Mouse (Mus musculus): Measurements from ENCODE around the gene Myo3b.

The Myo3b gene

GRCm38 (mm10) chr2:70292776-70293175 lies 253.8 kb downstream of the Myo3b start:
- no peak for DNase-seq

GRCm38 (mm10) chr2:70302905-70303304 lies 264.0 kb downstream of the Myo3b start:
- DNase-seq, result no peak

GRCm38 (mm10) chr2:70315125-70315524 lies 276.2 kb downstream of the Myo3b start:
- DNase-seq, result no peak

DNA sequence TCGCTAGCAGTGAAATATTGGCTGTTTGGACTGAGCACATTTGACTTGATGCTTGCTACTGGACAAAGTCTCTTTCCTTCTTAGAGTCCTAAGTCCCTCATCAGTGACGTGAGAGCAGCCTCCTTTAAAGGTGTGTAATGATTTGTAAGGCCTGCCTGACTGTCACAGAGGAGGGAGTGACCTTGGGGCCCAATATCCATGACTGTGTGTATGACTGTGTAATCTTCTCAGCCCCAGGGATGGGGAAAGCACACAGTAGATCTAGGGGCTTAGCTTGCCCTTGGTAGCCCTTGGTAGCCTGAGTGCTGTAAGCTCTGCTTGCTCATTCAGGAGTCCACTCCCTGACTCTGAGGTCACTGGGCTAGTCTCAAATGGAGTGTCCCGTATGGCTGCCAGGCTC lies 276.8 kb downstream of the Myo3b start:
- DNase-seq, result no peak

GRCm38 (mm10) chr2:70317850-70318249 lies 278.9 kb downstream of the Myo3b start:
- DNase-seq, result no peak

GRCm38 (mm10) chr2:70318861-70319555 lies 280.1 kb downstream of the Myo3b start:
- no peak for DNase-seq

DNA sequence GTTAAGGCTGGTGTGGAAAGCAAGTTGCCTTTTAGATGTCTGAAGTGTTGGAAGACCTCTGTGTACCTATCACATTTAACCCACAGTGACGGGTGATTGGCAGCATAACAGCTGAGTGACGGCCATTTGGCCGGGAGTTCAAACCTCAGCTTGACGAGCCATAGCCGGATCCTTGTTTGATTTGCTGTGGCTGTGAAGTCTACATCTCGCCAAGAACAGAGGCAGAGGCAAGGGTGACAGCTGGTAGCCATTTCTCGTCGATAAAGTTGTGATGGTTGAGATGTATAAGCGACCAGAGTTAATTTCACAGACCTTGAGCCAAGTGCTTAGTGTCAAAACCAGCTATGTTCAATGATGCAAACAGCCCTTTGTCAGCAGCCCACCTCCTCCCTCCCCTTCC lies 283.8 kb downstream of the Myo3b start:
- DNase-seq, result no peak

GRCm38 (mm10) chr2:70327602-70328001 lies 288.7 kb downstream of the Myo3b start:
- no peak for DNase-seq

- DNase-seq, result no peak
Observed at GRCm38 (mm10) chr2:70332905-70333304, 294.0 kb downstream of the Myo3b start.

DNA sequence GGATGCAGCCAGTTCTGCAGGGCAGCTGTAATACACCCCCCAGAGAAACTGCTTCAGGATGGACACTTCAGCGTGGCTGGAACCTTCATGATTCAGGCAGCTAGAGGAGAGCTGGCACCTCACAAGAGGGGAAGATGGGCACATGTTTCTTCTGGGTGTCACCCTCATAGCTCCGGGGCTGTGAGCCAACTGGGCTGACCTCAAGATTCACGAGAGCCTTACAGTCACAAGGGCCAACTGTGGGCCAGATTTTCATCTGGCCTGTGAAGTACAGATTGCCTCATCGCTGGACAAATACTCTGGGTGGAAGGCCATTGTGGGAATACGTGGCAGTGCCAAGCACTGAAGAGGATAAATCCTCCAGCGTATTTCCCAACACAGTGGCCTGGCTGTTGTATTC lies 294.6 kb downstream of the Myo3b start:
- DNase-seq, result no peak

GRCm38 (mm10) chr2:70336551-70336950 lies 297.6 kb downstream of the Myo3b start:
- no peak for DNase-seq

DNA sequence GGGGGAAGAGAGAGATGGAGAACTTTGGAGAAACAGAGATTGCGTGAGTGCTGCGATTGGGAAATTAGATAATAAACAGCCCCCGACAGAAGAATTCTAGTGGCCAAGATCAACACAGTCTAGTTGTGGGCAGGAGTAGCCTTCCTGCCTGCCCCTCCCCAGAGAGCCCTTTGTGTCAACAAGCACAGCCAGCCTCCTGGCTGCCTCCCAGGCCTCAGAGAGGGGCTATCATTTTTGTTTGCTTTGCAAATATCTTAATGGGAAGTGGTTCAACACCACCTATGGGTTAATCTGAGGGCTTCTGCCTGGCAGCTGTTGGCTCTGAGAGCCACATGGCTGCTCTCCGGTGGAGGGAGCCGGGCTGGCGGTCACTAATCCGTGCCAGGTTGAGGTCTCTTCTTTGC lies 298.3 kb downstream of the Myo3b start:
- DNase-seq, result no peak

DNA sequence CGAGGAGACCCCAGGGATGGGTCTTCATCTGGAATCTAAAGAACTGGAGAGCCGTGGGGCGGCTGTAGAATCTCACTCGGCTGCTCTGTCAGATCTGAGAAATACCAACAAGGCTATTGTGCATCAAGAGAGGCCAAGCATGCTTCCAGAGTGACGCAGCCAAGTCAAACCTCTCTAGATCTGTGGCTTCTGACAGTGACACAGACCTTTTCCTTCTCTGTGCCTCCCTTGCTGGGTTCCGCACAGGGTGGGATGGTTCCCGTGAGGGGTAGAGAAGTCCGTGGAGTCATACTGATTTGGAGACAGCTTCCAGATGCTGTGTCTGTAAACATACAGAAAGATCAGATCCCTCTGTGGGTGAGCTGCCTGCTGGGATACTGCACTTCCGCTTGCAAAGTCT lies 298.9 kb downstream of the Myo3b start:
- DNase-seq, result no peak

GRCm38 (mm10) chr2:70339061-70339460 lies 300.1 kb downstream of the Myo3b start:
- no peak for DNase-seq

DNA sequence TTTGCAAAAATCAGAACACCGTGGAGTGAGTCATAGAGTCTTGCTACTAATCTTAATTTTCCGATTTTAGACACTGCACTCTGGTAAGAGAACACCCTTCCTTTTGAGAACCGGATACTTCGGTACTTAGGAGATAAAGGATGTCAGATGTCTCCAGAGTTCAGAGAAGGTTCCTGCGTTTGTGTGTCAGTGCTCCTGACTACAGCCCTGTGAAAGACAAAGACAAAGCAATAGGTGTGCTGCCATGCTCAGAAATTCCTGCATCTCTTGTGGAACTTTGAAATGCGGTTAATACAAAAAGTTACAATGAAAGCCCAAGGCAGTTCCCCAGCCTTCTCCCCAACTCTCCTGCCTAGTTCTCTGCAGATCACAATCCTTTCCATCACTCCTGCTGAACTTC lies 300.6 kb downstream of the Myo3b start:
- DNase-seq, result no peak

- no peak for DNase-seq
Observed at GRCm38 (mm10) chr2:70340224-70340623, 301.3 kb downstream of the Myo3b start.

- DNase-seq, result no peak
Observed at GRCm38 (mm10) chr2:70345126-70345525, 306.2 kb downstream of the Myo3b start.

DNA sequence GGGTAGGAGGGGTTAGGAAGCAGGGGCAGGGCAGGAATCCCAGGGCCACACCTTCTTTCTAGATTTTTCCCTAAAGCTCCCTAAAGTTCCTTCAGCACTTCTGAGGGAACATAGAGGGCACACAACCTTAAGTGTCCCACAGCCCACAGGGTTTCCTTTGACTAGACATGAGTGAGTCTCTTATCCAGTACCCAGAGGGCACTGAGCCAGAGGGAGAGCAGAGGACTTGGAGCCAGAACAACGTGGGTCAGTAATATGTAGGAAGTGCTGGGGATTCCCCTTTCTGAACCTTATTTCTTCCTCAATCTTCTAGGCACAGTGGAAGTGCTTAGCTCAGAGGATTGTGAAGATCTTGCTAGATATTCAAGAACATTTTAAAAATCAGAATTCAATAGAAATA lies 308.6 kb downstream of the Myo3b start:
- DNase-seq, result no peak

- no peak for DNase-seq
Observed at GRCm38 (mm10) chr2:70348793-70349553, 310.0 kb downstream of the Myo3b start.

DNA sequence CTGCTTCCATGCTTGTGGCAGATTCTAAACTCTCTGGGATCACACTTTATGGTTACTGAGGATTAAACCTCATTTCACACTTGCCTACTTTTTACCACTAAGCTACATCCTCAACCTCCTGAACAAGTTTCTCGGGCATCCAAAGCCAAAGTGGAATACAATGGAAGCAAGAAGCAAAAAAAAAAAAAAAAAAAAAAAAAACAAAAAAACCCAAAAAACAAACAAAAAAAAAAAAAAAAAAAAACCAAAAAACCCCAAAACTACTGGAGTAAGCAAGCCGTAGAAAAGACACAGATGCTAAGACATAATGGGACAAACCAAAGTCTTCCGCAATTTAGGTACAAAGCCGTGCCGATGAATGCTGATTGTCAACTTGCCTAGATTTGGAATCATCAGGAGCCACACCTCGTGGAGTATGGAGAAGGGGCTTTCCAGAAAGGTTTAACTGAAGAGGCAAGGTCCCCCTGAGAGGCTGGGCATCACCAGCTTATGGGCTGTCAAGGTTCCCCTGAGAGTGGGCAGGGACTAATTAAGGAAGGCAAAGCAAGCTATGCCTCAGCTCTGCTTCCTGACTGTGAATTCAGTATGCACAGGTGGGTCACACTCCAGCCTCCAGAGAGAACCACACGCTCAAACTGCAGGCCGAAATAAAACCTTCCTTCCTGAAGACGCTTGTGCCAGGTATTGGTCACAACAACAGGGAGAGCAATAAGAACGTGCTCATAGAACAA lies 313.7 kb downstream of the Myo3b start:
- no peak for DNase-seq

DNA sequence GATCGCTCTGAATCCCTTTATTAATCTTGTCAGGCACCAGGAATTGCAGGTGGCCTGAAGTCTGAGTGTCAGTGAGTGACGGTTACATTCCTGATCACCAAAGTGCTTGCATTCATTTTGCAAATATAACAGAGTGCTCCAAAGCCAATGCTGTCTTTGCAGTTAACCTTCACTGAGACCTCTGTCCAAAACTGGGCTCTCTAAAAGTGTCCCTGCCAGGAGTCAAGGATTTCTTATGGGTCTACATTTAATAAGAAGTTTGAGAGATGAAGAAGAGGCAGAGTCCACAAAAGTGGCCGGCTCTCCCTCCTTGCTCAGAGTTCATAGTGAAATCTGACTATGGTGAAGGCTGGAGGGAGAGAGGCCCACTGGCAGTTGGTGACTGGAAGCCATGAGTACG lies 315.1 kb downstream of the Myo3b start:
- no peak for DNase-seq

DNA sequence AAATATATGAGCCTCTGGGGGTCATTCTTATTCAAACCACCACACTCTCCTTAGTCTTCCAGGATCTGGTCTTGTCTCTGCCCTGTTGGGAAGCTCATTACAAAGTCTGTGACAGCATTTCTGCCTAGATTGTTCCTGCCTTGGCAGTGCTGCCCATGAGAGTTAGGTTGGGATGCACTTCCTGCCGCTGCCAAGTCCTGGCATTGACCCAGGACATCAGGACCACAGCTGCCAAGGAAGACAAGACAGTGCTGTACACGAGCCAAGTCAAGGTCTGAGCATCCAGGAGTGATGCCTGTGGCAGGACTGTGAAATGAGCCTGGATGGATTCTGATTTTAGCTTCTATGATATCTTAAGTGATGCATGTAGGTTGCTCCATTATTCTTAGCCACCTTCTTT lies 316.1 kb downstream of the Myo3b start:
- no peak for DNase-seq

GRCm38 (mm10) chr2:70369421-70369820 lies 330.5 kb downstream of the Myo3b start:
- DNase-seq, result no peak

DNA sequence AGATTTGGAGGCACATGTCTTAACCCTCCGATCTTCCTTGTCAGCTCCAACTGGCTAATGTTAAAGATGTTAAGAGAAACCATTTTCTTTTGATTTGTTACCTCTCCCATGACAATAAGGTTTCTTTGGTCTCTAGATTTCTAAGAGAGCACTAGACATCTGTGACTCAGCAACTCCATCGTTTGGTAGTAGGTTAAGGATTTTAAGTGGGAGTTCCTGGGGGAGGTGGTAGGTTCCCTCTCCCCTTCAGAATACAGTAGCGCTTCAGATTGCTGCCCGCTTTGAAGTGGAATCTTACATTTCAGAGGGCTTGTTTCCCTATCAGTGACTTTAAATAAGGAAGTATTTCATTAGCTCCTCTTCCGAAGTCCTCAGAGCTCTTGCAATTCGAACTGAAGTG lies 340.4 kb downstream of the Myo3b start:
- DNase-seq, result no peak
